Mouse (Mus musculus): ENCODE data around the gene Slc39a1.
"Not testable (repeated sequence)": the region's sequence is repeated elsewhere in the genome, so short reads cannot be mapped to it uniquely, and the experiment has no call there.

The Slc39a1 gene

GRCm38 (mm10) chr3:90265932-90266741 lies 18.2 kb downstream of the Slc39a1 start:
- peak; percentile 51 to 61 for DNase-seq (ENCODE audit: low spot score in 2 of 2)

- DNase-seq (ENCODE audit: low spot score in 2 of 2): no peak
These were observed 19.2 kb downstream of the Slc39a1 start for GRCm38 (mm10) chr3:90266901-90267775.

DNA sequence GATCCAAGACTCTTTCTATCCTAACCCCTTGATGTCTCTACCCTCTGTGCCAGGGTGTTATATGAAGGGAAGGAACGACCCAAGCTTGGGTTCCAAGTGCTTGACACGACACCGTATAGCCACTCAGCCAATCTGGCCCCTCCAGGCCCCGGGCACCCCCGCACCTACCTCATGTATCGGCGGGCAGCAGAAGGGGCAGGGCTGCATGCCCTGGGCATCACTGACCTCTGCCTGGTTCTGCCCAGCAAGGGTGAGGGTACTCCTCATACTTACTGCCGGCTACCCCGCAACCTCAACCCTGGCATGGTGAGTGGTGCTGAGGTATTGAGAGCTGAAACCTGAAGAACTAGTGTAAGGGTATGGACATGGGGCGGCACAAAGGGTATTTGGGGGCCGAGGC lies 20.2 kb downstream of the Slc39a1 start:
- no peak for DNase-seq (ENCODE audit: low spot score in 2 of 2)

DNA sequence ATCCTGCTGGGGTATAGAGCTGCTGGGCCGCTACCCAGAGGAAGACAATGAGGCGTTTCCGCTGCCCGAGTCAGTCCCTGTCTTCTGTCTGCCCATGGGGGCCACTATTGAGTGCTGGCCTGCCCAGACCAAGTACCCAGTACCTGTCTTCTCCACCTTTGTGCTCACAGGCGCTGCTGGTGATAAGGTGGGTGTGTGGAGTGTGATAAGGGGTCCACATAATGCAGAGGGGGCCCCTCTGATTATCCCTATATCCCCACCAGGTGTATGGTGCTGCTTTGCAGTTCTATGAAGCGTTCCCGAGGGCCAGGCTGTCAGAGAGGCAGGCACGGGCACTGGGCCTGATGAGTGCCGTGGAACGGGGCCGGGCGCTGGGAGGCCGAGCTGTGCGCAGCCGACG lies 21.0 kb downstream of the Slc39a1 start:
- no peak for DNase-seq (ENCODE audit: low spot score in 2 of 2)

- DNase-seq (ENCODE audit: low spot score in 2 of 2): no peak
These were observed 22.8 kb downstream of the Slc39a1 start for GRCm38 (mm10) chr3:90270784-90271183.

GRCm38 (mm10) chr3:90272170-90272569 lies 24.2 kb downstream of the Slc39a1 start:
- DNase-seq (ENCODE audit: low spot score in 2 of 2): no peak

- no peak for DNase-seq (ENCODE audit: low spot score in 2 of 2)
These were observed 25.9 kb downstream of the Slc39a1 start for GRCm38 (mm10) chr3:90273855-90274254.

DNA sequence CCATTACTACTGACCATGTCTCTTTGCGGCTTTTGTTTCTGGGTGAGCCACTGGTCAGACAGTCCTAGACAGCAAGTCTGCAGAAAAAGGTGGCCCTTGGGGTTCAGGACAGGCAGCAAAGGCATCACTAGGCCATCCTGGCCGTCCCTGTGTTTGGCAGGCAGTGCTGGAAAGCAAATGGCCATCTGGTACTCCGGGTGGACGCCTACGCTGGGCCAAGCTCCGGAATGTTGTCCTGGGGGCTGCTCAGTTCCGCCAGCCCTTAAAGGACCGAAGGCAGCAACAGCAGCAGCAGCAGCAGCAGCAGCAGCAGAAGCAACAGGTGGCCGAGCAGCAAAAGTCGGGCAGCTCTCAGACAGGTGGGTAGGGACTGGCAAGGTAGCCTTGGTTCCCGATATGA lies 27.3 kb downstream of the Slc39a1 start:
- no peak for DNase-seq (ENCODE audit: low spot score in 2 of 2)

DNA sequence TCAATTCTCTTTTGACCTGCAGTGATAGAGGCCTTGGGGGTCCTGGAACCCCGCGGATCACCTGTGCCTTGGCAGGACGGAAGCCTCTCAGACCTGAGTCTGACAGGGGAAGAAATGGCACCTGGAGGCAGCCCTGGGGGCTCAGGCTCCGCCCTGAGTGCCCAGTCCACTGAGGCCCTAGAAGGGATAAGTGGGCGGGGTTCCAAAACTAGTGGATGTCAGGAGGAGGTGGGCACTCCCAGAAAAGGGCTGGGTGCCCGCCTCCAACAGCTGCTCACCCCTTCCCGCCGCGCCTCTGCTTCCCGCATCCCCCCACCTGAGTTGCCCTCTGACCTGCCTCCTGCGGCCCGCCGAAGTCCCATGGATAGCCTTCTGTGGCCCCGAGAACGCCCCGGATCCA lies 28.9 kb downstream of the Slc39a1 start:
- no peak for DNase-seq (ENCODE audit: low spot score in 2 of 2)

DNA sequence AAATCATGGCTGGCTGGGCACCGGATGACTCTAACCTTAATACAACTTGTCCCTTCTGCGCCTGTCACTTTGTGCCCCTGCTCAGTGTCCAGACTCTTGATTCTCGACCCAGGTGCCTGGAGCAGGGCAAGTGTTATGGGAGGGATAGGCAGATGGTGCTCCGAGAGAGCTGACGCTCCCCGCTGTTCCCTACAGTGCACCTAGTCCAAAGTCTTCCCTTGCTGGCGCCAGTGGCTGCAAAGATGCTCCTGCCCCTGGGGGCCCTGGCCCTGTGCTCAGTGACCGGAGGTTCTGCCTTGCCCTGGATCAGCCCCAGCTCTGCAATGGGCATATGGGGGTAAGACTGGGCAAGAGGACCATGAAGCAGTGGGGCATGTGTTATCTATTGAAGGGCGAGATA lies 29.8 kb downstream of the Slc39a1 start:
- DNase-seq (ENCODE audit: low spot score in 2 of 2): no peak

- no peak for DNase-seq (ENCODE audit: low spot score in 2 of 2)
These were observed 30.2 kb downstream of the Slc39a1 start for GRCm38 (mm10) chr3:90278211-90278610.

- no peak for DNase-seq (ENCODE audit: low spot score in 2 of 2)
These were observed 31.2 kb downstream of the Slc39a1 start for GRCm38 (mm10) chr3:90279216-90279615.

DNA sequence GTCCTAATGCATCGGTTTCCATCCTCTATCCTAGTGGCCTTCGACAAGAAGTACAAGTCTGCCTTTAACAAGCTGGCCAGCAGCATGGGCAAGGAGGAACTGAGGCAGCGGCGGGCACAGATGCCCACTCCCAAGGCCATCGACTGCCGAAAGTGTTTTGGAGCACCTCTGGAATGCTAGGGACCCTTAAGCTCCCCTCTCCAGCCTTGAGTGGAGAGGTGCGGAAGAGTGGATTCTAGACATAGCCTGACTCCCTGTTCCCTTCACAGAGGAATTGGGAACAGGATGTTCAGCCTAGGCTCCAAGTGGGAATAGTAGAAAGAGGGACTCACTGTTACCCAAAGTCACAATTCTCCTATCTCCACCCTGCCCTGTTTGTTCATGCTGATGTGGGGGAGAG lies 31.8 kb downstream of the Slc39a1 start:
- DNase-seq (ENCODE audit: low spot score in 2 of 2): no peak

DNA sequence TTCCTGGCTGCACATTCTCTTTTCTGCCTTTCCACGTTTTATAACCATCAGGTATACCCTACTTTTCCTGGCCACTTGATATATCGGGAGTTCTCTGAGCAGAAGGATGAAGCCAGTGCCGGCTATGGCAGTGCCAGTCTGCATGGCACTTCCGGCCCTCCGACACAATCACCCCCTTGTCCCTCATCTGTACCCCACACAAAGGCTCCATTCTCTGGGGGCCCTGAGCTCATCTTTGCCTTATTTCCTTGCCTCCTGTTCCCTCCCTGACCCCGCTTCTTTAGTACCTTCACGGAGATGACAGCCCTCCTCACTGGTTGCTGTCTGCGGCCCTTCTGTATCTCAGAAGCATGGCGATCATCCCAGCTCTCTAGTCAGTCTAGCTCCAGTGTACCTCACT lies 32.7 kb downstream of the Slc39a1 start:
- DNase-seq (ENCODE audit: low spot score in 2 of 2): no peak

GRCm38 (mm10) chr3:90284150-90284549 lies 36.2 kb downstream of the Slc39a1 start:
- no peak for DNase-seq (ENCODE audit: low spot score in 2 of 2)

DNA sequence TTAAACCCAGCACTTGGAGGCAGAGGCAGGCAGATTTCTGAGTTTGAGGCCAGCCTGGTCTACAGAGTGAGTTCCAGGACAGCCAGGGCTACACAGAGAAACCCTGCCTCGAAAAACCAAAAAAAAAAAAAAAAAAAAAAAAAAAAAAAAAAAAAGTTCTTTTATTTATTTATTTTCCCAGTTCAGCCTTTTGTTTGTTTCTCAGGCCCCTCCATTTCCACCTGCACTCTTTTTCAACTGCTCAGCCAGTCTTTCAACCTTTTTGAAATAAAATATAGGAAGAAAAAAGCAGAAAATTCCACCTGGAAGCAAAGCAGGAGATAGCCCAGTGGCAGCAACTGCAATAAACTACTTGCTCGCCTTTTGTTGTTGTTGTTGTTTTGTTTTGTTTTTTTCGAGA lies 41.4 kb downstream of the Slc39a1 start:
- DNase-seq (ENCODE audit: low spot score in 2 of 2): not testable (repeated sequence)

GRCm38 (mm10) chr3:90290602-90291001 lies 42.6 kb downstream of the Slc39a1 start:
- no peak for DNase-seq (ENCODE audit: low spot score in 2 of 2)

- no peak for DNase-seq (ENCODE audit: low spot score in 2 of 2)
These were observed 44.0 kb downstream of the Slc39a1 start for GRCm38 (mm10) chr3:90291982-90292344.

DNA sequence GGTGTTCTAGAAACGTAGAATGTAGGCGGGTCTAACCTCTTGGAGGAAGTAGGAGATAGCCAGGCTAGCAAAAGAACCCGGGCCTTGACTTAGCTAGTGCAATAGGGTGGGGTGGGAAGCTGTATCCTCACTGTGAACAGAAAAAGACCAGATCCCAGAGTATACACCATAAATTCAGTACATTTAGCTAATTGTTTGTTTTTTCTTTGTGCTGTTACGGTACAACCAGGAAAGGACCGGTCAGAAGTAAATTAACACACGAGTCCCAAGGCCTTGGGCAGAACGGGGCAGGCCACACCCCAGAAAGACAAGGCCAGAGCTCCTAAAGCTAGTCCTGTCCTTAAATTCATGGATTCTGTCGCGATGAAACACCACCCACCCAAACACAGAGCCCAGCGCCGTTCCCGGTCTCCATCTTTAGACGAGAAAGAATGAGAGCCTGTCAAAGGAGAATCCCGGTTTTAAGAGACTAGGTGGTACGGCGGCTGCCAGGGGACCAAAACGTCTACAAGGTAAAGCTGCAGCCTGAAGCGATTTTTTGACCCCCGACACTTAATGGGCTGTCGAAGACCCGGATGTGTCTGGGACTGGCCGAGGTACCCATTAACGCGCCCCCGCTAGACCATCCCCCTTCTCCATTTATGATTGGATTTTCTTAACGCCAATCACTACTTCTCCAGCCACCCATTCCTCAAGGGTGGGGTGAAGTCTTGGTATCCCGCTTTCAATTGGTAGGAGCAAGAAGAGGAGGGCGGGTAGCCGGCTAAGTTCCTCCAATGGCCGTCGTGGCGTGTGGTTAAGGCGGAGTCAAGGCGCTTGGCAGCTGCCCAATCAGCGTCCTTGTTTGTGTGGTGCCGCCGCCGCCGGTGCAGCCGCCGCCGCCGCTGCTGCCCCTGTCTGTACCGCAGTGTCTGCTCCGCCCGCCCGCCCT lies 44.6 kb downstream of the Slc39a1 start, which contains the start of gene Gatad2b:
Gene Gatad2b, plus strand, starts transcription at position 834 of the 931 bp plus-strand sequence.
- peak; percentile 100 for DNase-seq (ENCODE audit: low spot score in 2 of 2)

DNA sequence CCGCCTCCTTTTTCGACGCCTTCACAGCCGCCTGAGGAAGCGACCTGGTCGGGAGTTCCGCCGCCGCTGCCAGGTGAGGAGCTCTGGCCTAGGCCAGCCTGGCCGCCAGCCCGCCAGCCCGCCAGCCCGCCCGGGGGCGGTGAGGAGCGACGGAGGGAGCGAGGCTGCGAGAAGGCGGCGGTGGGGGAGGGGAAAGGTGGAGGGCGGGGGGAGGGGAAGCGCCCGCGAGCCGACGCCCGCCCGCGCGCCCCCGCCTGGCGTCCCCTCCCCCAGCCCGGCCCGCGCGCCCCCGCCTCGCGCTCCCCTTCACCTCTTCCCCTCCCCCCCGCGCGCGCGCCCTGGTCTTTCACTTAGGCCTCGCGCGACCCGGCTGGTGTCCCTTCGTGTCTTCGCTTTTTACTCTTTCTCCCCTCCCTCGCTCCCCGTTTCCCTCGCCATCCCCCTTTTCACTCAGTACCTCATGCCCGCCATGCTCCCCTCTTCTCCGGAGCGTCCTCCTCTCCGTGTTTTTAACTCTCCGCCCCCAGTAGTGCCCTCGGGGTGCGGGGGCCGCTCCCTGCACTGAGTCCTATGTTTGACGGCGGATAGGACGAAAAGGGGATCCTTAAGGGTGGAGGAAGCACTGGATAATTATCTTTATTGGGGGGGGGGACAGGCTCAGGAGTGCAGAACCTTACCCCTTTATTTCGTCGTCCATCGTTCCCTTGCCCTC lies 45.5 kb downstream of the Slc39a1 start:
- peak; percentile 29 to 35 for DNase-seq (ENCODE audit: low spot score in 2 of 2)

GRCm38 (mm10) chr3:90294064-90294440 lies 46.1 kb downstream of the Slc39a1 start:
- no peak for DNase-seq (ENCODE audit: low spot score in 2 of 2)
